Mouse (Mus musculus): ENCODE measurements around the gene Mbtd1.

DNA sequence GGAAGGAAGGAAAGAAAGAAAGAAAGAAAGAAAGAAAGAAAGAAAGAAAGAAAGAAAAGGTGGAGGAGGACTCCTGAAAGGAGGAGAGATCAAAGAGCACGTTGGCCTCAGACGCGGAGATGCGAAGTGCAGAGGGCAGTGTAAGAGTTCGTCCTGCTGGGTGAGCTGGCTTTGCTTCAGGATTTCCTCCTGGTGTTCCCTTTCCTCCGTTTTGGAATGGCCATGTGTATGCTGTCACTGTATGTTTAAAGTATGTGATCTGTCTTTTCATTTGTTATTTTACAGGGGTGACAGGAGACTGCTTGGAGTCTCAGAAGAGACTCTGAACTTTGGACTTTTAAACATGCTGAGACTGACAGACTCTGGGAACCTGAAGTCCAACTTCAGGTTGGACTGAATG is 75.8 kb downstream of the Mbtd1 start:
- no peak for TF ChIP-seq POLR2A (IDR thresholded peaks at IDR 0.05; ENCODE audit: insufficient read depth, low read depth, low read length)
- TF ChIP-seq CTCF (IDR thresholded peaks at IDR 0.05; ENCODE audit: insufficient read depth, low read depth, low read length): no peak

Data from olfactory bulb, adult 2 months (tissue).